Mouse (Mus musculus): ENCODE measurements around the gene Baiap2.

Gene Baiap2

GRCm38 (mm10) chr11:119942727-119943427 lies at the start of gene Baiap2:
TSS of gene Baiap2 (plus strand) at chr11:119942763.
- peak; percentile 97 for DNase-seq (ENCODE audit: low spot score)

DNA sequence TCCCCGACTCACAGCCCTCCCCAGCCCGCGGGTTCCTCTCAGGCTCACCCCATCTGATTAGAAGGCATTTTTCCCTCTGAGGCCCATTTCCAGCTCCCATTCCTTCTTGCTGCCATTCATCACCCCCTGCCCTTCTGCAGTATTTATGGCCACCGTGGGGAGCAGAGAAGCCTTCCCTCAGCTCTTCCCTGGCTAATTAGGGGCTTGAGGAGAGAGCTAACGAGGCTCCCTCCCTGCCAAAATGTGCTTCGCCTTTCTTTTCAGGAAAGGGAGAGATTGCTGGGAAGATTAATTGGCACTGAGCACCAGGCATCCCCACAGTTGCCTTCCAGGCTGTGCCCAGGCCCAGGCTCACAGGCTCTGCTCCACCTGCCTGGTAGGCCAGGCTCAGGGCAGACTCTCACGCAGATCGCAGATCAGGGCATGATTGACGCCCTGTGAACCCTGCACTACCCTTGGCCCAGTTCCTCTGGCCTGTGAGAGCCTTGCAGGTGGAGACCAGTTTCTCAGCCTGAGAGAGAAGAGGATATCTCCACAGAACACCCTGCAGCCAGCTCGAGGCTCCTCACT lies 48.8 kb upstream of the Baiap2 start:
- no peak for DNase-seq (ENCODE audit: low spot score)

DNA sequence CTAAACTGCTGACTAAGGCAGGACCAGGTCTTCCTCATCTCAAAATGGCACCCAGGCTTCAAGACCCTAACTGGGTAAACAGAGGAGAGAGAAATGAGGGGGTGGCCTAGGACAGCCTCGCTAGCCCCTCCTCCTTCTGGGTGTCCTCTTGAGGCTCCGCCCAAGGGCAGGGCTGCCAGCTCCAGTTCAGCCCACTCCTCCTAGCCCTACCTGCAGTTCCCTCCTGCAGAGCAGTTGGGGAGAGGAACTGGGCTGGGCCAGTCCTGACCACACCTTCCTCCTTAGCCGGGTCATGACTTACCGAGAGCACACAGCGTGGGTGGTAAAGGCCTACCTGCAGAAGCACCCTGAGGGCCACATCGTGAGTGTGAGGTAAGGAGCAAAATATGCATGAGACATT lies 47.9 kb upstream of the Baiap2 start:
- DNase-seq (ENCODE audit: low spot score), result no peak

DNA sequence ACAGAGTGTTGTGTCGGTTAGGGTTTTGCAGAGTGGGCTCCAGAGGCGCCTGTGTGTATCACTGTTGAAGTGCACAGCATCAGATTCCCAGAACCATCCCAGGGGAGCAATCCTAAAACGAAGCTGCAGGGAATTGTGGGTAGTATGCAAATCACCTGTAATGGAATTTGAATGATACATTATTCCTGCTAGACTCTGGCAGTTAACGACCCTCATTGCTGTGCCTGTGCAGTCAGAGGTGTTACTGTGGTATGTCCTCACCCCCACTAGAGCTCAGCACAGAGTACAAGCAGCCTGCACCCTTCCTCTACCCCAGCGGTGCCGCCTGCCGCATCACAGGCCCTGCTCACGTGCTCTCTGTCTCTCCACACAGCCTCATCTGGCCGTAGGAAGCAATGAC lies 45.5 kb upstream of the Baiap2 start:
- no peak for DNase-seq (ENCODE audit: low spot score)

- no peak for DNase-seq (ENCODE audit: low spot score)
These were observed 43.6 kb upstream of the Baiap2 start for GRCm38 (mm10) chr11:119898976-119899375.

DNA sequence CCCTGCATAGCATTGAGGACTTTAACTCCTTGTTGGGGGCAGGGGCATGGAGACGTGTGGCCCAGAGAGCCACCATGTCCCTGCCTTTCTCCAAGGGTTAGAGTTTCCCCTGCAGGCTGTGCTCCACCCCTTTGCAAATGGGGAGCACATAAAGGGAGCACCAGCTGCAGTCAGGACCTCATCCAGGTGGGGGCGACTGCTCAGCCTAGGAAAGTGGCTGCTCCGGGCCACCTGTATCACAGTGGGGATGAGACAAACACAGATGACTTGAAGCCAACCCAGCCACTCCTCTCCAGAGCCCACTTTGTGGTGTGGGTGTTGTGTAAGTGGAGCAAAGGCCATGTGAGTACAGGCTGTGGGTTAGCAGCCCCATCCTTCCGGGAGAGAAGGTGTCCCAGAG lies 41.4 kb upstream of the Baiap2 start:
- no peak for DNase-seq (ENCODE audit: low spot score)

DNA sequence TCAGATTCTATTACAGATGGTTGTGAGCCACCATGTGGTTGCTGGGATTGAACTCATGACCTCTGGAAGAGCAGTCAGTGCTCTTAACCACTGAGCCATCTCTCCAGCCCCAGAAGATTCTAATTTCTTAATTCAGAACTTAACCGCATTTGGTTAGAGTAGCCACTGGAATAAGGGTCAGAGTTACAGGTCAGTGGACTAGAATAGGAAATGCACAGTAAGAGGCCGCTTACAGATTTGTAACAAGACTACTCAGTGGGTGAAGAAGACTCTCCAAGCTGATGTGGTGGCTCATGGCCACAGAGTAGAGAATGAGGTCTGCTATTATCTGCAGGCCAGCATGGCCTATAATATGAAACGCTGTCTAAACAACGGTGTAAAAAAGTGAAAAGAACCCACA lies 39.7 kb upstream of the Baiap2 start:
- DNase-seq (ENCODE audit: low spot score), result no peak

GRCm38 (mm10) chr11:119904621-119905286 lies 37.8 kb upstream of the Baiap2 start:
- DNase-seq (ENCODE audit: low spot score), result peak; percentile 51

DNA sequence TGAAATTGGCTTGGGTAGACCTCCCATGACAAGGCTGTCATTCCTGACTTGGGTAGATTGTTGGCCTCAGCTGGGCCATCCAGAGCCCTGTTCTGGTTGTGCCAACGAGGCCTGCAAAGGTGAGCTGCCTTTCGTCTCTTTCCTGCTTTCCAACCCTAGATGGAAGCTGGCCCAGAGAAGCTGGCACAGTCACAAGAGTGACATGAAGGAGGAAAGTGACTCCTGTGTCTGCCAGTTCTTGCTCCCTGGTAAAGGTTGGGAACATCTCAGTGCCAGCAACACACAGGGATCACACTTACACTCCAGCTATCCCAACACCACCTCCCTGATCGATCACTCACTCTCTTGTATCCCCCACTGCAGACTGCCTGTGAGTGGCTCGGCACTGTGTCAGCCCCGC lies 36.8 kb upstream of the Baiap2 start:
- no peak for DNase-seq (ENCODE audit: low spot score)

DNA sequence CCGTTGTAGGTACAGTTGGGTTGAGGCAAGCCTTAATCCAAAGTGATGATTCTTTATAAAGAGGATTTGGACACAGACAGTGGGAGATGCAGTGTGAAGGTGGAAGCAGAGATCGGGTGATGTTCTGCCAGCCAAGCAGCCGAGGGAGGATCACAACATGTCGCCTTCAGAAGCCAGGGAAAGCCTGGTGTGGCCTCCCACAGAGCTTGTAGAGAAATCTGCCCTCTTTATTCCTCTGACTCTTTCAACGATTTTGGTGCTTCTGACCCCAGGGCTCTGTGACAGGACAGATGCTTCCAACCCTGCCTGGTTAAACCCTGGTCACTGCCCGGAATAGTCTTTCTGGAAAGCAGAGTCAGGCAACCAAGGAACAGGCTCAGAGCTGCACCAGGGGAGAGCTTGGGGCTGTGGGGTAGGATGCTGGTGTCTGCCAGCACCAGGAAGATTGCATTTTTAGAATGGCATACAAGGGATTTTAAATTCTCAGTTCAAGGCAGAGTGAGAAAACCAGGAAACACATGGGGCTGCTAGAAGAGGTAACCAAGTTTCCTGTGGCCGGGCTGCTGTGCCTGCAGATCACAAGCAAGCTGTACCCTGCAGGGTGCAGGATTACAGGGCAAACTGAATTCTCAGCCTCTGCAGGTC lies 35.4 kb upstream of the Baiap2 start:
- DNase-seq (ENCODE audit: low spot score), result no peak

DNA sequence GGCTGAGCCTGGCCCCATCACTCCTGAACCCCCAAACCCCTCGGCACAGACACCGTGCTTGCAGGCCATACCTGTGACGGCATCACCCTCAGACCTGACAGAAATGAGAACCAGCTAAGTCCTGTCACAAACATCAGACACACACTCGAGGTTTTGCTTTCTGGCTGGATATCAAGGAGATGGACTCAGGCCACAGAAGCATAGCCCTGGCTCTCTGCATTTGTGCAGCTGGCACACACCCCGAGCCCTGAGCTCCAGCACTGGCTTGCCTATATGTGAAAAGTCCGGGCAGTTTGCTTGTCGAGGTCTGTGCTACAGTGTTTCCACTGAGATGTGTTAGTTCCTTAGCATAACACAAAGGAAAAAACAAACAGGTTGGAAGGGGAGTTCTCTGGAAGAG lies 34.9 kb upstream of the Baiap2 start:
- DNase-seq (ENCODE audit: low spot score), result no peak

- DNase-seq (ENCODE audit: low spot score), result peak; percentile 76
These were observed 33.1 kb upstream of the Baiap2 start for GRCm38 (mm10) chr11:119909436-119909835.

- DNase-seq (ENCODE audit: low spot score), result no peak
These were observed 29.7 kb upstream of the Baiap2 start for GRCm38 (mm10) chr11:119912845-119913244.

GRCm38 (mm10) chr11:119913291-119913934 lies 29.1 kb upstream of the Baiap2 start, which contains the start of gene Chmp6:
TSS of gene Chmp6 (plus strand) at chr11:119913441.
- DNase-seq (ENCODE audit: low spot score), result peak; percentile 96

DNA sequence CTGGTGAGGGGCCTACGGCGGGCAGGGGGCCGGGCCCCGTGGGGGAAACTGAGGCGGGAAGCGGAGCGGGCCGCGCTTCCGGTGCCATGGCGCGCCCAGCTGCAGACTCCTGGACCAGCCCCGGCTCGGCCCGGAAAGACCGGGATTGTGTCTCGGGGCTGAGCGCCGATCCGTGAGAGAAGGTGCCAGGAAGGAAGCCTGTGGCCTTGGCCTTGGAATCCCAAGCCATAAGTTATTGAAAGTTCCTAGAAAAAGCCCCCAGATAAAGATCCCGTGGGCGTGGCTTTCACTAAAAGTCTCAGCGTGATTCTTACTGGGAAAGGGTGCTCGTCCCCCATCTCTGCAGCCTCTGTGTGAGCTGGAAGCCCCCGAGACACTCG lies 28.6 kb upstream of the Baiap2 start:
- DNase-seq (ENCODE audit: low spot score), result no peak

DNA sequence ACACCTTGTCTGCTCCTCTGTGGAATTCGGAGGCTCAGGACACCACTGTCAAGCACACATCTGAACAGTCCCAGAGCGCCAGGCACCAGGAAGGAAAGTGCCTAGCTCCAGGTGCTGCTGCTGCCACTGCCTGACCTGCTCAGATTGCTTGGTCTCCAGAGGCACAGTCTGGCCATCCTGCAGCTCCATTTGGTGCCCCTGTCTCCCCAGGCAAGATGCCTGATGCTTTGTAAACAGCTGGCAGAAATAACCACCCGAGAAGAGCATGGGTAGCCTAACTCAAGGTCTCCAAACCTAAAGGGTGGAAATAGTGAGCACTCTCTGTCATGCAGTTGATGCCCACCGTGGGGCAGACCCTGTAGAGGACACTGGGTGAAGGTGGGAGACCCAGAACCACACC lies 28.2 kb upstream of the Baiap2 start:
- no peak for DNase-seq (ENCODE audit: low spot score)

GRCm38 (mm10) chr11:119915666-119916065 lies 26.9 kb upstream of the Baiap2 start:
- no peak for DNase-seq (ENCODE audit: low spot score)

- no peak for DNase-seq (ENCODE audit: low spot score)
These were observed 26.3 kb upstream of the Baiap2 start for GRCm38 (mm10) chr11:119916102-119916790.

- no peak for DNase-seq (ENCODE audit: low spot score)
These were observed 25.6 kb upstream of the Baiap2 start for GRCm38 (mm10) chr11:119916834-119917469.

- DNase-seq (ENCODE audit: low spot score), result no peak
These were observed 24.0 kb upstream of the Baiap2 start for GRCm38 (mm10) chr11:119918521-119918920.

GRCm38 (mm10) chr11:119919432-119919831 lies 23.1 kb upstream of the Baiap2 start:
- no peak for DNase-seq (ENCODE audit: low spot score)

Measured in ovary, postnatal 14 days (tissue).